Comparison of ENCODE assay signal across 18 mouse cellular contexts in the genomic region with DNA sequence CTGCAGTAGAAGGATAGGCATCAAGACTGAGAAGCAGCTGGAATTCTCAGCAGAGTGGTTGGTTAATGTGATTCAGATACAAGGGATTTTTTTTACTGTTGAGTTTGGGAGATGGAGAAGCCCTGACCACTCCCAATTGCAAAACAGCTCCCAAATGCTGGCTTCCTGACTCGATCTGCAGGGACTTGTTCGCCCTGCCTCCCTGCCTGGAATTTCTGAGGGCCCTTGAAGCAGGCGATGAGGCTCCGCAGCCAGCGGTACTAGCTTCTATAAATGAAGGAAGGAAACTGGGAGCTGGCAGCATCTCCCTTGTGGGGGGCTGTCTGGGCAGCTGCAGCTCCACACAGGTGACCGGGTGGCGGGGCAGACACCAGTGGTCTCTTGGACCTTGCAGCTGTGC. TPM values are rescaled to one million over a fixed set of nuclear protein-coding genes. Genes with fewer than 3 reads are reported as not detected.
DNase-seq lines count a peak whose midpoint lies in the region; ATAC-seq and TF ChIP-seq lines count a peak whose summit lies in the region.
"Had no signal": no experiment of that assay in that cellular context is flagged by ENCODE, and none has a peak within 500 bp of the region (broad histone marks: within the 10 kb centered on the region; RNA-seq: fewer than 3 reads in every experiment).

No protein-coding gene starts in this region.

- H3K36me3 ChIP-seq in limb, embryonic 13.5 days = peaks cover 63% of the 10 kb centered on the region
- peaks cover 86% of the 10 kb centered on the region for H3K36me3 ChIP-seq in limb, embryonic 10.5 days
- H3K36me3 ChIP-seq in embryonic facial prominence, embryonic 13.5 days = peaks cover 44% of the 10 kb centered on the region
- no peaks in the 10 kb centered on the region for H3K36me3 ChIP-seq in lung, postnatal 0 days (ENCODE audit: insufficient read depth, low read length)
- H3K36me3 ChIP-seq in kidney, embryonic 16.5 days (ENCODE audit: insufficient read depth, low read length) = peaks cover 40% of the 10 kb centered on the region
- H3K36me3 ChIP-seq: hindbrain, embryonic 15.5 days had no signal

- H3K9ac ChIP-seq in limb, embryonic 13.5 days = 0 out of 2 replicates have a peak overlapping the region, but pooled peaks have one; percentile 8
- H3K9ac ChIP-seq in embryonic facial prominence, embryonic 13.5 days = 0 out of 2 replicates have a peak overlapping the region, but pooled peaks have one; percentile 36
- H3K9ac ChIP-seq in lung, postnatal 0 days (replicated peaks; ENCODE audit: low read depth) = no peak overlapping the region
- H3K9ac ChIP-seq in kidney, embryonic 16.5 days (replicated peaks; ENCODE audit: low read length) = no peak overlapping the region
- H3K9ac ChIP-seq: hindbrain, embryonic 15.5 days had no signal

- no peaks in the 10 kb centered on the region for H3K27me3 ChIP-seq in limb, embryonic 13.5 days
- H3K27me3 ChIP-seq in limb, embryonic 10.5 days (ENCODE audit: low read depth, poor library complexity, severe bottlenecking) = no peaks in the 10 kb centered on the region
- no peaks in the 10 kb centered on the region for H3K27me3 ChIP-seq in embryonic facial prominence, embryonic 13.5 days
- H3K27me3 ChIP-seq in lung, postnatal 0 days (replicated peaks; ENCODE audit: insufficient read depth, low read length) = no peaks in the 10 kb centered on the region
- no peaks in the 10 kb centered on the region for H3K27me3 ChIP-seq in kidney, embryonic 16.5 days (ENCODE audit: insufficient read depth, low read length)
- H3K27me3 ChIP-seq: hindbrain, embryonic 15.5 days; Patski had no signal

- TF ChIP-seq EP300 in lung, postnatal 0 days (IDR thresholded peaks at IDR 0.05) = no peak

- H3K27ac ChIP-seq in limb, embryonic 13.5 days = 0 out of 2 replicates have a peak overlapping the region, but pooled peaks have one; percentile 44
- H3K27ac ChIP-seq in limb, embryonic 10.5 days = no peak overlapping the region
- peak overlapping the region; percentile 48; the same call in 1 of the 2 replicates for H3K27ac ChIP-seq in embryonic facial prominence, embryonic 13.5 days
- H3K27ac ChIP-seq in lung, postnatal 0 days (ENCODE audit: low read length) = no peak overlapping the region
- H3K27ac ChIP-seq in kidney, embryonic 16.5 days (ENCODE audit: low read length) = no peak overlapping the region
- H3K27ac ChIP-seq: hindbrain, embryonic 15.5 days; kidney, postnatal 0 days had no signal

- no peak for ATAC-seq in limb, embryonic 13.5 days (ENCODE audit: low FRiP score, low read depth)
- ATAC-seq in embryonic facial prominence, embryonic 13.5 days (ENCODE audit: insufficient number of reproducible peaks, insufficient read depth, low FRiP score, low TSS enrichment, low read depth) = no peak
- ATAC-seq in lung, postnatal 0 days = peak; percentile 68
- ATAC-seq in kidney, embryonic 16.5 days (ENCODE audit: low FRiP score, low TSS enrichment) = no peak
- ATAC-seq: activated CD4-positive, CD25-positive, alpha-beta regulatory T cell, adult 4 months; Patski had no signal

- peaks cover 46% of the 10 kb centered on the region for H3K4me1 ChIP-seq in limb, embryonic 13.5 days
- H3K4me1 ChIP-seq in limb, embryonic 10.5 days = peaks cover 31% of the 10 kb centered on the region
- H3K4me1 ChIP-seq in embryonic facial prominence, embryonic 13.5 days = peaks cover 22% of the 10 kb centered on the region
- peaks cover 17% of the 10 kb centered on the region; the same call in 1 of the 2 replicates for H3K4me1 ChIP-seq in lung, postnatal 0 days (ENCODE audit: insufficient read depth, low read depth, low read length)
- peaks cover 20% of the 10 kb centered on the region for H3K4me1 ChIP-seq in kidney, embryonic 16.5 days (ENCODE audit: insufficient read depth, low read length)

- no peak overlapping the region for H3K4me3 ChIP-seq in limb, embryonic 13.5 days
- no peak overlapping the region for H3K4me3 ChIP-seq in limb, embryonic 10.5 days
- H3K4me3 ChIP-seq in embryonic facial prominence, embryonic 13.5 days = no peak overlapping the region
- no peak overlapping the region for H3K4me3 ChIP-seq in lung, postnatal 0 days (ENCODE audit: low read depth, low read length)
- no peak overlapping the region for H3K4me3 ChIP-seq in kidney, embryonic 16.5 days (ENCODE audit: low read length)
- H3K4me3 ChIP-seq: hindbrain, embryonic 15.5 days had no signal

- DNase-seq in limb, embryonic 10.5 days (ENCODE audit: low spot score) = no peak
- peak; percentile 60 for DNase-seq in NIH3T3 (ENCODE audit: low read depth)
- DNase-seq in lung, postnatal 0 days (ENCODE audit: low spot score) = peak; percentile 61
- DNase-seq in adrenal gland, adult 18-20 months (ENCODE audit: low spot score in 2 of 2) = no peak
- DNase-seq: adrenal gland, postnatal 14 days; cerebellum, adult 11 months; cerebellum, postnatal 10 days; gastrocnemius, postnatal 10 days; kidney, adult 11 months; liver had no signal

- no peaks in the 10 kb centered on the region for H3K9me3 ChIP-seq in limb, embryonic 13.5 days
- no peaks in the 10 kb centered on the region for H3K9me3 ChIP-seq in limb, embryonic 10.5 days (replicated peaks)
- no peaks in the 10 kb centered on the region for H3K9me3 ChIP-seq in embryonic facial prominence, embryonic 13.5 days
- no peaks in the 10 kb centered on the region for H3K9me3 ChIP-seq in lung, postnatal 0 days (ENCODE audit: low read length)
- no peaks in the 10 kb centered on the region for H3K9me3 ChIP-seq in kidney, embryonic 16.5 days (ENCODE audit: low read length)
- H3K9me3 ChIP-seq: hindbrain, embryonic 15.5 days had no signal

- 39% methylated on average over 7 of the region's 7 CpGs for WGBS in limb, embryonic 13.5 days
- 76% methylated on average over 7 of the region's 7 CpGs for WGBS in limb, embryonic 10.5 days
- WGBS in embryonic facial prominence, embryonic 13.5 days = 70% methylated on average over 7 of the region's 7 CpGs
- WGBS in lung, postnatal 0 days = 40% methylated on average over 7 of the region's 7 CpGs
- WGBS in kidney, embryonic 16.5 days = 75% methylated on average over 7 of the region's 7 CpGs

- no peak for TF ChIP-seq CTCF in lung, postnatal 0 days (IDR thresholded peaks at IDR 0.05)

- no peak overlapping the region for H3K4me2 ChIP-seq in limb, embryonic 13.5 days (replicated peaks)
- no peak overlapping the region for H3K4me2 ChIP-seq in embryonic facial prominence, embryonic 13.5 days
- no peak overlapping the region for H3K4me2 ChIP-seq in lung, postnatal 0 days (replicated peaks; ENCODE audit: low read depth, low read length)
- H3K4me2 ChIP-seq in kidney, embryonic 16.5 days (replicated peaks; ENCODE audit: low read depth, low read length) = no peak overlapping the region
- H3K4me2 ChIP-seq: heart, embryonic 11.5 days; hindbrain, embryonic 15.5 days had no signal

RNA-seq across cellular contexts. Expression of a gene that starts 10.5 kb away (rescaled TPM):
- polyA plus RNA-seq in limb, embryonic 13.5 days (2015; fragmentation: Nextera tagmentation; extraction: Ambion mirVana) = 43.6 and 49.4 TPM in 2 replicates
- polyA plus RNA-seq in limb, embryonic 10.5 days (2016; fragmentation: Nextera tagmentation; extraction: Ambion mirVana) = 47.7 and 53.3 TPM in 2 replicates
- polyA plus RNA-seq in embryonic facial prominence, embryonic 13.5 days (2015; fragmentation: Nextera tagmentation; extraction: Ambion mirVana) = 46.8 and 47.5 TPM in 2 replicates
- polyA plus RNA-seq in lung, postnatal 0 days (2015; fragmentation: Nextera tagmentation; extraction: Ambion mirVana) = 4.5 and 5.5 TPM in 2 replicates
- 55.1 and 56.3 TPM in 2 replicates for polyA plus RNA-seq in kidney, embryonic 16.5 days (2015; fragmentation: Nextera tagmentation; extraction: Ambion mirVana)
- total RNA-seq in adrenal gland, adult 18-20 months (2021) = under 1 TPM; 0.26 to 0.53 TPM

RNA-seq across cellular contexts. Expression of a gene that starts 16.3 kb away (rescaled TPM):
- polyA plus RNA-seq in limb, embryonic 13.5 days (2015; fragmentation: Nextera tagmentation; extraction: Ambion mirVana) = 13.2 and 13.8 TPM in 2 replicates
- 19.7 and 22.0 TPM in 2 replicates for polyA plus RNA-seq in limb, embryonic 10.5 days (2016; fragmentation: Nextera tagmentation; extraction: Ambion mirVana)
- polyA plus RNA-seq in embryonic facial prominence, embryonic 13.5 days (2015; fragmentation: Nextera tagmentation; extraction: Ambion mirVana) = 15.1 and 16.5 TPM in 2 replicates
- 5.6 and 6.4 TPM in 2 replicates for polyA plus RNA-seq in lung, postnatal 0 days (2015; fragmentation: Nextera tagmentation; extraction: Ambion mirVana)
- 18.7 and 18.9 TPM in 2 replicates for polyA plus RNA-seq in kidney, embryonic 16.5 days (2015; fragmentation: Nextera tagmentation; extraction: Ambion mirVana)
- total RNA-seq in adrenal gland, adult 18-20 months (2021) = 10 to 100 TPM in 1 of 2 experiments, 1 to 10 TPM in 1; 9.7 to 11.1 TPM

Comparison
In these comparisons a context has a peak if more than half of its experiments do, and no peak if none do; other contexts are left out.
1. H3K27ac ChIP-seq: peak in limb, embryonic 13.5 days (single experiment) and embryonic facial prominence, embryonic 13.5 days (single experiment); none in limb, embryonic 10.5 days (single experiment), lung, postnatal 0 days (single experiment) and kidney, embryonic 16.5 days (single experiment).
2. H3K9ac ChIP-seq: peak in limb, embryonic 13.5 days (single experiment) and embryonic facial prominence, embryonic 13.5 days (single experiment); none in lung, postnatal 0 days (single experiment) and kidney, embryonic 16.5 days (single experiment).
3. DNase-seq: peak in NIH3T3 (single experiment) and lung, postnatal 0 days (single experiment); none in limb, embryonic 10.5 days (single experiment) and adrenal gland, adult 18-20 months (0 of 2).